Mouse (Mus musculus): ENCODE measurements around the gene Krtap3-1. TPM values are rescaled to one million over a fixed set of nuclear protein-coding genes. Genes with fewer than 3 reads are reported as not detected.

The Krtap3-1 gene
- polyA plus RNA-seq, 1 experiment from 2014 or later, result not detected

Other genes with a start within 250 kb of the Krtap3-1 start
- gene Krt25, start 243.7 kb downstream of the Krtap3-1 start, polyA plus RNA-seq (2016; fragmentation: Nextera tagmentation; extraction: Ambion mirVana), result not detected in 2 replicates
- 0.21 and 0.48 TPM in 2 replicates for gene Krt26, start 228.7 kb downstream of the Krtap3-1 start, polyA plus RNA-seq (2016; fragmentation: Nextera tagmentation; extraction: Ambion mirVana)
- gene Krt27, start 215.5 kb downstream of the Krtap3-1 start, polyA plus RNA-seq (2016; fragmentation: Nextera tagmentation; extraction: Ambion mirVana), result not detected in 2 replicates
- 0.42 TPM in 1 of 2 replicates, not detected in the other for gene Krt28, start 191.7 kb downstream of the Krtap3-1 start, polyA plus RNA-seq (2016; fragmentation: Nextera tagmentation; extraction: Ambion mirVana)
- 35.9 and 37.2 TPM in 2 replicates for gene Krt10, start 177.3 kb downstream of the Krtap3-1 start, polyA plus RNA-seq (2016; fragmentation: Nextera tagmentation; extraction: Ambion mirVana)
- not detected in 2 replicates for gene Krt12, start 144.4 kb downstream of the Krtap3-1 start, polyA plus RNA-seq (2016; fragmentation: Nextera tagmentation; extraction: Ambion mirVana)
- 0.09 and 0.20 TPM in 2 replicates for gene Krt20, start 128.5 kb downstream of the Krtap3-1 start, polyA plus RNA-seq (2016; fragmentation: Nextera tagmentation; extraction: Ambion mirVana)
- not detected in 2 replicates for gene Krt23, start 73.5 kb downstream of the Krtap3-1 start, polyA plus RNA-seq (2016; fragmentation: Nextera tagmentation; extraction: Ambion mirVana)
- gene Krt39, start 45.3 kb downstream of the Krtap3-1 start, polyA plus RNA-seq (2016; fragmentation: Nextera tagmentation; extraction: Ambion mirVana), result not detected in 2 replicates
- gene Krt40, start 23.5 kb downstream of the Krtap3-1 start, polyA plus RNA-seq (2016; fragmentation: Nextera tagmentation; extraction: Ambion mirVana), result not detected in 2 replicates
- gene Krtap3-3, start 15.8 kb downstream of the Krtap3-1 start, polyA plus RNA-seq (2016; fragmentation: Nextera tagmentation; extraction: Ambion mirVana), result not detected in 2 replicates
- gene Krtap3-2, start 9.8 kb downstream of the Krtap3-1 start, polyA plus RNA-seq (2016; fragmentation: Nextera tagmentation; extraction: Ambion mirVana), result not detected in 2 replicates
- not detected in 2 replicates for gene Gm11939, start 7.2 kb downstream of the Krtap3-1 start, polyA plus RNA-seq (2016; fragmentation: Nextera tagmentation; extraction: Ambion mirVana)
- gene Krtap1-5, start 14.4 kb upstream of the Krtap3-1 start, polyA plus RNA-seq (2016; fragmentation: Nextera tagmentation; extraction: Ambion mirVana), result not detected in 2 replicates
- gene Krtap1-4, start 17.0 kb upstream of the Krtap3-1 start, polyA plus RNA-seq (2016; fragmentation: Nextera tagmentation; extraction: Ambion mirVana), result not detected in 2 replicates
- not detected in 2 replicates for gene Krtap1-3, start 24.7 kb upstream of the Krtap3-1 start, polyA plus RNA-seq (2016; fragmentation: Nextera tagmentation; extraction: Ambion mirVana)
- gene Krtap9-3, start 31.5 kb upstream of the Krtap3-1 start, polyA plus RNA-seq (2016; fragmentation: Nextera tagmentation; extraction: Ambion mirVana), result not detected in 2 replicates
- not detected in 2 replicates for gene Gm11938, start 36.7 kb upstream of the Krtap3-1 start, polyA plus RNA-seq (2016; fragmentation: Nextera tagmentation; extraction: Ambion mirVana)
- not detected in 2 replicates for gene Gm11937, start 43.6 kb upstream of the Krtap3-1 start, polyA plus RNA-seq (2016; fragmentation: Nextera tagmentation; extraction: Ambion mirVana)
- not detected in 2 replicates for gene Krtap2-4, start 48.2 kb upstream of the Krtap3-1 start, polyA plus RNA-seq (2016; fragmentation: Nextera tagmentation; extraction: Ambion mirVana)
- not detected in 2 replicates for gene Gm11562, start 53.8 kb upstream of the Krtap3-1 start, polyA plus RNA-seq (2016; fragmentation: Nextera tagmentation; extraction: Ambion mirVana)
- not detected in 2 replicates for gene Krtap4-1, start 61.6 kb upstream of the Krtap3-1 start, polyA plus RNA-seq (2016; fragmentation: Nextera tagmentation; extraction: Ambion mirVana)
- gene Krtap4-2, start 68.5 kb upstream of the Krtap3-1 start, polyA plus RNA-seq (2016; fragmentation: Nextera tagmentation; extraction: Ambion mirVana), result not detected in 2 replicates
- gene Krtap4-7, start 77.5 kb upstream of the Krtap3-1 start, polyA plus RNA-seq (2016; fragmentation: Nextera tagmentation; extraction: Ambion mirVana), result not detected in 2 replicates
- not detected in 2 replicates for gene Gm11555, start 83.6 kb upstream of the Krtap3-1 start, polyA plus RNA-seq (2016; fragmentation: Nextera tagmentation; extraction: Ambion mirVana)
- gene Gm11563, start 92.3 kb upstream of the Krtap3-1 start, polyA plus RNA-seq (2016; fragmentation: Nextera tagmentation; extraction: Ambion mirVana), result not detected in 2 replicates
- gene Krtap4-6, start 99.3 kb upstream of the Krtap3-1 start, polyA plus RNA-seq (2016; fragmentation: Nextera tagmentation; extraction: Ambion mirVana), result not detected in 2 replicates
- not detected in 2 replicates for gene Gm14190, start 124.1 kb upstream of the Krtap3-1 start, polyA plus RNA-seq (2016; fragmentation: Nextera tagmentation; extraction: Ambion mirVana)
- not detected in 2 replicates for gene Gm14180, start 167.7 kb upstream of the Krtap3-1 start, polyA plus RNA-seq (2016; fragmentation: Nextera tagmentation; extraction: Ambion mirVana)
- gene Gm11595, start 206.3 kb upstream of the Krtap3-1 start, polyA plus RNA-seq (2016; fragmentation: Nextera tagmentation; extraction: Ambion mirVana), result not detected in 2 replicates
- gene Krtap4-8, start 214.1 kb upstream of the Krtap3-1 start, polyA plus RNA-seq (2016; fragmentation: Nextera tagmentation; extraction: Ambion mirVana), result not detected in 2 replicates
- not detected in 2 replicates for gene Krtap4-9, start 218.6 kb upstream of the Krtap3-1 start, polyA plus RNA-seq (2016; fragmentation: Nextera tagmentation; extraction: Ambion mirVana)
- not detected in 2 replicates for gene Gm11596, start 226.8 kb upstream of the Krtap3-1 start, polyA plus RNA-seq (2016; fragmentation: Nextera tagmentation; extraction: Ambion mirVana)
- not detected in 2 replicates for gene Gm11569, start 232.3 kb upstream of the Krtap3-1 start, polyA plus RNA-seq (2016; fragmentation: Nextera tagmentation; extraction: Ambion mirVana)
- not detected in 2 replicates for gene Gm11554, start 237.8 kb upstream of the Krtap3-1 start, polyA plus RNA-seq (2016; fragmentation: Nextera tagmentation; extraction: Ambion mirVana)
- gene Krtap4-13, start 243.3 kb upstream of the Krtap3-1 start, polyA plus RNA-seq (2016; fragmentation: Nextera tagmentation; extraction: Ambion mirVana), result not detected in 2 replicates
- gene Gm11564, start 249.0 kb upstream of the Krtap3-1 start, polyA plus RNA-seq (2016; fragmentation: Nextera tagmentation; extraction: Ambion mirVana), result not detected in 2 replicates